Mouse (Mus musculus) kidney, postnatal 14 days (tissue): Measurements from ENCODE around the gene Ttll9.

Experiments used
- DNase-seq: peaks from one replicate; pipeline ENCODE4 v3.0.0; 2022; ENCODE audit warnings: mixed read lengths

The Ttll9 gene

GRCm38 (mm10) chr2:153052700-153053351 lies 90.5 kb downstream of the Ttll9 start:
- DNase-seq, result peak; percentile 20

GRCm38 (mm10) chr2:153053896-153054295 lies 91.6 kb downstream of the Ttll9 start:
- DNase-seq, result no peak

DNA sequence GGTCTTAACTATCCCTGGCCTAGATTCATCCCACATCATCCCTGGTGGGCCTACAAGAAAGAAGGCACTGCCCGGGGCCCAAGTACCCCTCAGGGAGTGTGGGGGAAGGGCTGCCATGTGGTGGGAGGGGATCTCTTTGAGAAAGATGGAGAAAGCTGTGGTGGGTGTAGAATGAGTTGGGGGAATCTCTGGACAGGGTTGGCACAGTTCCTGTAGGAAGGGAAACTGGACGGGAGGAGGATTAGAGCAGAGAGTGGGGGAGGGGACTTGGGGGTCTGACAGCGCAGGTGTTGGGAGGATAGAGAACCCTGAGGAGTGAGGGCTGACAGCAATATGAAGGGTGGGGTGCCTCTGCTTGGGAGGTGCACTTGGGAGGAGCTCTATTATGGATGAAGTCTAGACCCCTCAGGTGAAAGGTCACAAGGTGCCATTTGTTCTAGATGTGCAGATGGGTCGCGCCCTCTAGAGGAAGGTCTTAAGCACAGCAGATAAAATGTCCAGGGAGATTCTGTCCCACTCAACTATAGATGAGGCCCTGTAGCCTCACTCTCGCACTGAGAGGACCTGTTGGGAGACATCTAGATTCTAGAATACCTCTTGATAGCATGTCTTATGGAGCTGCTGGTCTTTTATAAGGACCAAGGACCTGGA lies 93.1 kb downstream of the Ttll9 start:
- no peak for DNase-seq
